Mouse (Mus musculus): ENCODE data around the gene Glg1. TPM values are rescaled to one million over a fixed set of nuclear protein-coding genes. Genes with fewer than 3 reads are reported as not detected.

Gene Glg1
- total and polyA plus RNA-seq, 3 experiments, result 13.8 to 32.2 (median 21.6) TPM

- TF ChIP-seq SMC3 (IDR thresholded peaks at IDR 0.05; ENCODE audit: low read depth, low read length) (no peak), RCOR1 (conservative IDR thresholded peaks at IDR 0.05; ENCODE audit: low read depth, low read length) (no peak), ZC3H11A (IDR thresholded peaks at IDR 0.05; ENCODE audit: low read depth, low read length) (no peak), CHD1 (IDR thresholded peaks at IDR 0.05; ENCODE audit: low read depth, low read length) (no peak), NELFE (IDR thresholded peaks at IDR 0.05; ENCODE audit: low read depth, low read length) (peak; percentile 90), ZKSCAN1 (IDR thresholded peaks at IDR 0.05; ENCODE audit: borderline replicate concordance, low read depth, low read length) (no peak), UBTF (IDR thresholded peaks at IDR 0.05; ENCODE audit: low read depth, low read length) (peak; percentile 22; the same call in 1 of the 2 replicates), MAZ (IDR thresholded peaks at IDR 0.05; ENCODE audit: low read depth, low read length) (0 out of 2 replicates have a peak, but pooled peaks have one; percentile 29), E2F4 (IDR thresholded peaks at IDR 0.05; ENCODE audit: insufficient replicate concordance, low read depth, low read length) (peak; percentile 97), PAX5 (IDR thresholded peaks at IDR 0.05; ENCODE audit: low read length) (no peak), JUN (IDR thresholded peaks at IDR 0.05; ENCODE audit: insufficient read depth, low read depth, low read length) (no peak), ETS1 (conservative IDR thresholded peaks at IDR 0.05; ENCODE audit: low read depth, low read length) (no peak), MYC (IDR thresholded peaks at IDR 0.05; ENCODE audit: low read depth, low read length) (no peak), CTCF (conservative IDR thresholded peaks at IDR 0.05 in 1 of 2, IDR thresholded peaks at IDR 0.05 in 1 of 2; ENCODE audit: low read depth in 2 of 2, low read length in 2 of 2) (peak in 1 of 2 experiments; percentile 6; a peak in 1 of 4 replicates), JUND (conservative IDR thresholded peaks at IDR 0.05; ENCODE audit: low read depth, low read length) (no peak), BHLHE40 (IDR thresholded peaks at IDR 0.05; ENCODE audit: low read depth, low read length) (no peak), MEF2A (IDR thresholded peaks at IDR 0.05; ENCODE audit: borderline replicate concordance, low read depth, low read length) (no peak), IRF4 (IDR thresholded peaks at IDR 0.05; ENCODE audit: low read depth, low read length) (0 out of 2 replicates have a peak, but pooled peaks have one; percentile 2), USF1 (IDR thresholded peaks at IDR 0.05; ENCODE audit: low read depth, low read length) (no peak), TBP (conservative IDR thresholded peaks at IDR 0.05; ENCODE audit: low read depth, low read length) (peak; percentile 56; the same call in 1 of the 2 replicates), NRF1 (IDR thresholded peaks at IDR 0.05; ENCODE audit: low read depth, low read length) (peak; percentile 88)
Observed at GRCm38 (mm10) chr8:111299821-111300568, 41.0 kb upstream of the Glg1 start, which contains the start of gene Rfwd3 (continued).

- Histone ChIP-seq H3K36me3 (replicated peaks in 1 of 2; ENCODE audit: control insufficient read depth in 1 of 2, insufficient read depth in 1 of 2, low read length in 1 of 2) (peaks cover 20 to 23% of the 10 kb centered on the region in 2 experiments), H3K4me3 (replicated peaks in 1 of 3; ENCODE audit: low read depth in 2 of 3, low read length in 2 of 3, poor library complexity in 1 of 3) (peak overlapping the region; percentile 63 to 93 (median 93)), H3K27ac (ENCODE audit: insufficient read depth, low read depth) (peak overlapping the region; percentile 85), H3K4me1 (ENCODE audit: control insufficient read depth in 1 of 2, insufficient read depth in 2 of 2) (peaks cover 4 to 21% of the 10 kb centered on the region in 2 experiments; a peak in 3 of 4 replicates), H3K9me3 (replicated peaks; ENCODE audit: low read length) (no peaks in the 10 kb centered on the region), H3K27me3 (replicated peaks) (no peaks in the 10 kb centered on the region), H3K9ac (ENCODE audit: insufficient read depth, low read depth) (peak overlapping the region; percentile 95), H3K4me2 (ENCODE audit: insufficient read depth, low read depth, poor library complexity, severe bottlenecking) (peak overlapping the region; percentile 59; the same call in 1 of the 2 replicates), H3K79me2 (replicated peaks; ENCODE audit: control insufficient read depth, extremely low read depth, insufficient read depth, poor library complexity, severe bottlenecking) (peaks cover 48% of the 10 kb centered on the region)
- no peak for TF ChIP-seq JUND (conservative IDR thresholded peaks at IDR 0.05; ENCODE audit: low read depth, low read length)
- no peak for TF ChIP-seq RAD21 (IDR thresholded peaks at IDR 0.05; ENCODE audit: low read depth, low read length)
- no peak for TF ChIP-seq ELF1 (IDR thresholded peaks at IDR 0.05; ENCODE audit: low read depth, low read length)
- no peak for TF ChIP-seq MXI1 (IDR thresholded peaks at IDR 0.05; ENCODE audit: low read depth, low read length)
- no peak for TF ChIP-seq POLR2AphosphoS2 (IDR thresholded peaks at IDR 0.05; ENCODE audit: low read depth, low read length)
- no peak for TF ChIP-seq MYC (IDR thresholded peaks at IDR 0.05; ENCODE audit: low read depth, low read length)
- no peak for TF ChIP-seq MAX (IDR thresholded peaks at IDR 0.05; ENCODE audit: low read length)
- TF ChIP-seq NELFE (IDR thresholded peaks at IDR 0.05; ENCODE audit: low read depth, low read length), result no peak
- no peak for TF ChIP-seq RCOR1 (conservative IDR thresholded peaks at IDR 0.05; ENCODE audit: low read depth, low read length)
- TF ChIP-seq ZKSCAN1 (IDR thresholded peaks at IDR 0.05; ENCODE audit: borderline replicate concordance, low read depth, low read length), result no peak
- TF ChIP-seq MAFK (IDR thresholded peaks at IDR 0.05; ENCODE audit: insufficient replicate concordance, low read length), result no peak
- no peak for TF ChIP-seq ZMIZ1 (IDR thresholded peaks at IDR 0.05; ENCODE audit: low read depth, low read length)
- no peak for TF ChIP-seq POLR2A (IDR thresholded peaks at IDR 0.05; ENCODE audit: low read depth, low read length)
- no peak for TF ChIP-seq TBP (conservative IDR thresholded peaks at IDR 0.05; ENCODE audit: low read depth, low read length)
- no peak for TF ChIP-seq IRF4 (IDR thresholded peaks at IDR 0.05; ENCODE audit: low read depth, low read length)
- TF ChIP-seq TCF12 (IDR thresholded peaks at IDR 0.05; ENCODE audit: low read depth, low read length), result no peak
- TF ChIP-seq SMC3 (IDR thresholded peaks at IDR 0.05; ENCODE audit: low read depth, low read length), result no peak
- in situ Hi-C loops (cut with MboI; ENCODE audit: low pct_ligation_motif_present, low pct_unique_long_range_greater_than_20kb, low sequenced_read_pairs), result loop anchor here (25.0 kb wide), 1 partner anchor 462 kb away; the partner anchor contains the start of genes Cog4 and Sf3b3
- DNase-seq (ENCODE audit: extremely low read depth), result peak; percentile 67
- dilution Hi-C loops (cut with MboI; ENCODE audit: extremely low pct_ligation_motif_present, extremely low pct_unique_long_range_greater_than_20kb, low sequenced_read_pairs), result no loop called here
Observed at GRCm38 (mm10) chr8:111299363-111299820, 40.4 kb upstream of the Glg1 start.
